Mouse (Mus musculus): ENCODE data around the gene Epb41l3.
A peak's percentile ranks its signal among the peaks of the same experiment; 100 is the strongest.

Epb41l3 gene

GRCm38 (mm10) chr17:69237172-69237571 is 161.7 kb downstream of the Epb41l3 start:
- no peak for DNase-seq (ENCODE audit: low spot score)

- DNase-seq (ENCODE audit: low spot score): no peak
Observed at GRCm38 (mm10) chr17:69238810-69239373, 163.4 kb downstream of the Epb41l3 start.

DNA sequence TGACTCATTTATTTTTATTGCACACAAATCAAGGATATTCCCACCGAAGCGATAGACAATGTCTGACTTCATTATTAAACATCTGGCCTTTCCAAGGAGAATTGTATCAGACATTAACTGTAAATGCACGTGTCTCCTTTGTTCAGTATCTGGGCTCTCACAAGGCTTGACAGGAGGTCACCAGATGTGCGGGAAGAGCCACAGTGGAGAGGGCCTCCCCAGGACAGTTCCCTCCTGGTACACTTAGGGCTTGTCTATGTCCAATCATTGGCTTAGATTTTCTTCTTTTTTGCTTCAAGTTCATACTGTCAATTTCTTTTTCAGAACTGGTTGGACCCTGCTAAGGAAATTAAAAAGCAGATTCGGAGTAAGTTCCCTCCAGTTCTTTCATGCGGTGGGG is 163.9 kb downstream of the Epb41l3 start:
- DNase-seq (ENCODE audit: low spot score): no peak

DNA sequence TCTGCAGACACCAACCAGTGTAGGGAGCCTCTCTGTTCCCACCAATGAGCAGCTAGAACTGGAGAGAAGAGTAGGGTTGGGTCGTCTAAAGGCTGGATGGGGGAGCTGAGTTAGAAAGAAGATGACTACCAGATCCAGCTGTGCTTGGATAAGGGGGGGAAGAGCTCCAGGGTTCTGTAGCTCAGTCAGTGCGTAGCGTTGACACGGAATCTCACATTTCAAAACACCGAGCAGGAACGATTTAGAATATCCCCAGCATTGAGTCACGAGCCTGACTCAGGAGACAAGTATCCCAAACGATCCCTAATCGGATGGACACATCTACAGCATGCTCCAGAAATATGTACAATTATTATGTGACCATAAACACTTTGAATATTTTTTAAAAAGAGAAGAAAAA is 180.4 kb downstream of the Epb41l3 start:
- DNase-seq (ENCODE audit: low spot score): no peak

- DNase-seq (ENCODE audit: low spot score): peak; percentile 74
Observed at GRCm38 (mm10) chr17:69256441-69256840, 181.0 kb downstream of the Epb41l3 start.

- DNase-seq (ENCODE audit: low spot score): no peak
Observed at GRCm38 (mm10) chr17:69263810-69264565, 188.5 kb downstream of the Epb41l3 start.

DNA sequence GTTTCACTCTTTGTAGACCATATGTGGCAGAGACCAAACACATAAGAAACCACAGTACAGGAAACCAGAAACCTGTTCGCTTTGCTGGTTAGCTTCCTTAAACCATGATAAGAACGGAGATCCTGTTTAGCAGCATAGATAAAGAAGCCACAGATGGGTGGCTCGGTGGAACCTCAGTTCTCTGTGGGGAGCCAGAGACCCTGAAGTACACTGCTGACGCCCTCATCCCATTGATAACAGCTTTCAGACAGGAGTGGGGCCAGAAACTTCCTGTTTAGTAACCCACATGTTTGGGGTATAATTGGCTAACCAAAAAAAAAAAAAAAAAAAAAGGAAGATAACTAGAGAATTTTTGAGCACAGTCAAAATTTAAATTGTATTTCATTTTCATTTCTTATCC is 189.7 kb downstream of the Epb41l3 start:
- DNase-seq (ENCODE audit: low spot score): no peak

GRCm38 (mm10) chr17:69265759-69266463 is 190.4 kb downstream of the Epb41l3 start:
- DNase-seq (ENCODE audit: low spot score): no peak

DNA sequence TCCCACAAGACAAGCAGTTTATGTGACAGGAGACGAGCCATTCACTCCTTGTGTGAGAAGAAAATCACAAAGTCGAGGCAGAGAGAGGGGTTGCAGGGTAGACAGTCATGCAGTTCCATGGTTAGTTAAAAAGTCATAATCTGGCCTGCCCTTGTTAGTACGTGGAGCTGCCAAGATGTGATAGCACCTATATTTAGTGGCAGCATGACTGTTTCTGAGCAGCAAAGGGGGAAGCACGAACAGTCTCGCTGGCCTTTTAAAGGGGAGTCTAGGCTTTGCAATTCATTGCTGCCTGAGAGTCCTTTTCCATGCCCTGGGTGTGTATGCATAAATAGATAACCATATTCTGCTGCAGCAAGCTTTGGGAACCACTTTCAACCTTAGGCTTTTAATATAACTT is 191.5 kb downstream of the Epb41l3 start:
- DNase-seq (ENCODE audit: low spot score): no peak

GRCm38 (mm10) chr17:69267526-69267925 is 192.0 kb downstream of the Epb41l3 start:
- no peak for DNase-seq (ENCODE audit: low spot score)

GRCm38 (mm10) chr17:69277362-69277761 is 201.9 kb downstream of the Epb41l3 start:
- peak; percentile 65 for DNase-seq (ENCODE audit: low spot score)

DNA sequence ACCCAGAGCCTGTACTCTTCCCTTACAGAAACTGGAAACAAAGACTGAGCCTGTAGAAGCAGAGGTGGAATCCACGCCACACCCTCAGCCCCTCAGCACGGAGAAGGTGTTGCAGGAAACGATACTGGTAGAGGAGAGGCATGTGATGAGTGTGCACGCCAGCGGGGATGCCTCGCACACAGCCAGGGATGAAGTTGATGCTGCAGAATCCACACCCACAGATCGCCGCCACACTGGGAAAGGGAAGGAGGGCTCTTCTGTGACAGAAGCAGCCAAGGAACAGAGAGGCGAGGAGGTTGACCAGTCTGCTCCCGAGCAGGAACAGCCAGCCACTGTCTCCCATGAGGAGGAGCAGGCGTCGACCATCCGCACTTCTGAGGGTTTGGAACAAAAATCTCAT is 209.0 kb downstream of the Epb41l3 start:
- DNase-seq (ENCODE audit: low spot score): no peak

GRCm38 (mm10) chr17:69288130-69288529 is 212.6 kb downstream of the Epb41l3 start:
- DNase-seq (ENCODE audit: low spot score): no peak

DNA sequence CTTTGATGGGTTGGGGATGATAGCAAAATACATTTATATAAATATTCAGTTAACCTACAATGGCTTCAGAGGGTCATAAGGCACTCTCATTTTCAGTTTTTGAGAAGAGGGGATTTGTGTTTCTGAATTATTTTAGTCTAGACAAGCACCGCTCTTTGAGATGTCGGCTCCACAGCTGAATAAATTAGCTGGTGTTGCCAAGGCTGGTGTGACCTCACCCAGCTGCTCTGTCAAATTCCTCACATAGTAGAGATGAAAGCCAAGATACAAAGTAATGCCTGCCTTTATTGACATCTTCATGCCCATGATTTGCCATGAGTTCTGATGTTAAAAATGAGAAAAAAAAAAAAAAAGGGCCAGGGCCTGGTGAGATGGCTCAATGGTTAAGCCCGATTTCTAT is 214.8 kb downstream of the Epb41l3 start:
- no peak for DNase-seq (ENCODE audit: low spot score)

GRCm38 (mm10) chr17:69301552-69301951 is 226.1 kb downstream of the Epb41l3 start:
- no peak for DNase-seq (ENCODE audit: low spot score)

- DNase-seq (ENCODE audit: low spot score): no peak
Observed at GRCm38 (mm10) chr17:69303579-69304274, 228.2 kb downstream of the Epb41l3 start.

- DNase-seq (ENCODE audit: low spot score): no peak
Observed at GRCm38 (mm10) chr17:69307636-69308035, 232.2 kb downstream of the Epb41l3 start.

DNA sequence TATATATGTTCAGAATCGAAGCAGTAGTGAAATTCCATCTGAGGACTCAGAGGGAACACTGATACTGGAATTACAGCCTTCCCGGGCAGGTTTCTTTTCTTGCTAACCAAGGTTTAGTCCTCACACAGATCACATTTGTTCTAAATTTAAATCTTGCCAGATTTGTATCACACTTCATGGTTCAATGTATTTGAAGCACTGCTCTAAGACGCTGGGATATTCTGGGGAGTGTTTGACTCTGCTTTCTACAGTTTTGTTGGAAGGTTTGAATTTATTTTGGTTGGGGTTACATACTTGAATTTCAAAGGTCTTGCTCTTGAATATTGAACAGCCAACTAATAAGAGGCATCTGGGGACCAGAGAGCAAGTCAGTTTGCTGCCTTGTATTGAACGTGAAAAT is 234.4 kb downstream of the Epb41l3 start:
- DNase-seq (ENCODE audit: low spot score): no peak

GRCm38 (mm10) chr17:69320496-69320895 is 245.0 kb downstream of the Epb41l3 start:
- no peak for DNase-seq (ENCODE audit: low spot score)

DNA sequence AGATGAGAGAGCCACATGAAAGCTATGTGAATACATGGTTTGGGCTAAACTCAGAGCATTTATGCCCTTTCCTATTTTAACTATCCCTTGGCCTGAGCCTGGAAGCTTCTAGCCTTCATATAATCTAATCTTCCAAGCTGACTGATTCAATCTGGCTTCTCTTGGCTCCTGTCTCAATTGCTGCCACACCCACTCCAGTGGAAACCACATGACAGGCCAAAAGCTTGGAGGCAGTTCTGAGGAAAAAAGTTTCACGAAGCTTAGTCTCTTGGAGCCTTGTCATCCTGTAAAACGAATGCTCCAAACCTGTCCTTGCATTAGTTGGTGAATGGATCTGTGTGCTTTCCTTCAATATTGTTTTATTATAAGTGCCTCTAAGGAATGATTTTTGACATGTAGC is 247.2 kb downstream of the Epb41l3 start:
- no peak for DNase-seq (ENCODE audit: low spot score)
